Comparison of ENCODE assay signal across 8 mouse cellular contexts in the genomic region with DNA sequence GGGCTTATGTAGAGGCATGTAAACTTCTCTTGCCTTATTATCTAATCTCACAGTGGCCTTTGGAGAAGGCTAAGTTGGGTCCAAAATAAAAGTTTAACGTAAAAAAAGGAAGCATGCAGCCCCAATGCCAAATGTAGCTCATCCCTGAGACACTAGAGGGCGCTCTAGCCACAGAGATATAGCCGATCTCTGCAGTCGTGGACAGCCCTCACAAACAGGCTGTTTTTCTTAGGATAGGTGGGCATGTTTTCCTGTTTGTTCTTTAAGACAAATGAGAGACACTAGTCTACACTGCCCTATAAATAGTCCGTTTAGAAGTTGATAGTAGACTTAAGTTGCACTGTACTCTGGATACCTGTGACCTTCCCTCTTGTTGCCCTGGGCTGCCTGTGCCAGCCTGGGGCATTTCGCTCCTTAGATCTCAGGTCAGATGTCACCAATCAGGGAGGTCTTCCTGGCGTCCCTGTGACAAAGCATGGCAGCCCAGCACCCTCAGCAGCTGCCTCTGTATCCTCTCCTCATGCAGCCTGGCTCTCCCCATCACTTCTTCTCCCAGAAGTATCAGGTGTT. TPM values are rescaled to one million over a fixed set of nuclear protein-coding genes. Genes with fewer than 3 reads are reported as not detected.
A peak's percentile ranks its signal among the peaks of the same experiment; 100 is the strongest.
DNase-seq lines count a peak whose midpoint lies in the region.

No protein-coding gene starts in this region.

- H3K36me3 ChIP-seq in splenic B cell, adult 2 months (ENCODE audit: control insufficient read depth, insufficient read depth, low read length, poor library complexity, severe bottlenecking), result no peaks in the 10 kb centered on the region

- H3K27me3 ChIP-seq in splenic B cell, adult 2 months (ENCODE audit: control insufficient read depth, insufficient read depth, low read length, poor library complexity, severe bottlenecking), result no peaks in the 10 kb centered on the region

- DNase-seq in urinary bladder, postnatal 36 days (ENCODE audit: low spot score in 2 of 2), result peak; percentile 31 to 34
- DNase-seq in urinary bladder, adult 2 months (ENCODE audit: low spot score), result no peak
- peak; percentile 88 to 91 for DNase-seq in cerebellum, postnatal 10 days
- DNase-seq in frontal cortex, postnatal 14 days (ENCODE audit: low spot score in 2 of 2), result peak; percentile 18 to 56
- DNase-seq in kidney, adult 18-20 months, result peak; percentile 61
- DNase-seq in liver, result peak; percentile 73
- peak; percentile 12 to 18 for DNase-seq in monocyte, adult 2 months (ENCODE audit: low read depth in 1 of 2, low spot score in 2 of 2)
- peak; percentile 82 for DNase-seq in splenic B cell, adult 2 months (ENCODE audit: low read depth, low spot score)

RNA-seq across cellular contexts. Expression of gene Clybl, which starts 9.5 kb away (rescaled TPM):
- 43.9 and 44.5 TPM in 2 replicates for polyA plus RNA-seq in urinary bladder, adult 2 months (2012; rRNA removed)
